Mouse (Mus musculus) c-Kit-positive CD71-positive TER-119-positive erythroid progenitor cells, embryonic 14.5 days (primary cell): ENCODE measurements around the gene Prkaca.
"Not testable (repeated sequence)": the region's sequence is repeated elsewhere in the genome, so short reads cannot be mapped to it uniquely, and the experiment has no call there.

Source experiments
- DNase-seq: peaks from one replicate; pipeline ENCODE4 v3.0.0-alpha.2; 2013; ENCODE audit warnings: low spot score

Gene Prkaca

DNA sequence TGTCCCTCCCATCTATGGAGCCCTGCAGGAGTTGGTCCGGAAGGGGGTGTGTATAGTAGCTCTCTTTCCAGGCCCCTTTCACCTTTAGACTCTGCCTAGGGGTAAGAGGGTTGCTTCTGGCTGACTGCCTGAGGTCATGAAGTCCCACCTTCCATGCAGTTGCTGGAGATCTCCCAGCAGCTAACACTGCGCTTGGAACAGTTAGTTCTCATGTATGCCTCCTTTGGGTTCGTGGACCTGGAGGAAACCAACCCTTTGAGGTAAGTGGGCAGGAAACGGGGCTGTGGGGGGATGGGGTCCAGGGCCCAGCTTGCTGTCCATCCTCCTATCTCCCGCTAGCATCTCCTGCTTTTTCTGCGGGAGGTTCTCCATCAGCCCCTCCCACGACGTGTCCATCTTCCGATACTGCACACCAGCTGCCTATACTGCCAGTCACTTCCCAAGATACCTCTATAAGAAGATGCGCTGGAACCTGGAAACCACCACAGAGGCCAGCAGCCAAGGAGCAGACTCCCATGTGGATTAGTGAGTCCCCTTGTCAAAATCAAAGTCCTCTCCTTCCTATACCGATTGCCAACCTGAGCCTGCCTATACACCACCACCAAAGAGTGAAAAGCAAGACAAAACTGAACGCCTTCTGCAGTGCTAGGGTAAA lies 30.3 kb downstream of the Prkaca start:
- DNase-seq, result no peak

GRCm38 (mm10) chr8:84003612-84004246 lies 30.9 kb downstream of the Prkaca start:
- DNase-seq, result no peak

GRCm38 (mm10) chr8:84004533-84005201 lies 31.9 kb downstream of the Prkaca start:
- DNase-seq, result peak; percentile 89

GRCm38 (mm10) chr8:84005502-84005901 lies 32.7 kb downstream of the Prkaca start:
- DNase-seq, result not testable (repeated sequence)

DNA sequence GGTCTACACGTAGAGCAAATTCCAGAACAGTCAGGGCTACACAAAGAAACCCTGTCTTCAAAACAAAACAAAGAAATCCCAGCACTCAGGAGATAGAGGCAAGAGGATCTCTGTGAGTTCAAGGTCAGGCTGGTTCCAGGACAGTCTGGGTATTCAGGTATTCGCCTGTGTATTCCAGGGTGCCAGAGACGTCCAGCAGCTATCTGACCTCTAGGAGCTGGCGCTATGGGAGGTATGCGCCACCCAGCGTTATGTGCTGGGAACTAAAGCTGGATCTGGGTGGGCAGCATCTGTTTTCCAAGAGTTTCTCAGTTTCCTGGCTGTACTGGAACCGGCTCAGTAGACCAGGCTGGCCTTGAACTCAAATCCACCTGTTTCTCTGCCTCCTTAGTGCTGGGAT lies 35.6 kb downstream of the Prkaca start:
- no peak for DNase-seq

- DNase-seq, result peak; percentile 69
Measured at GRCm38 (mm10) chr8:84009876-84010275, 37.1 kb downstream of the Prkaca start.

DNA sequence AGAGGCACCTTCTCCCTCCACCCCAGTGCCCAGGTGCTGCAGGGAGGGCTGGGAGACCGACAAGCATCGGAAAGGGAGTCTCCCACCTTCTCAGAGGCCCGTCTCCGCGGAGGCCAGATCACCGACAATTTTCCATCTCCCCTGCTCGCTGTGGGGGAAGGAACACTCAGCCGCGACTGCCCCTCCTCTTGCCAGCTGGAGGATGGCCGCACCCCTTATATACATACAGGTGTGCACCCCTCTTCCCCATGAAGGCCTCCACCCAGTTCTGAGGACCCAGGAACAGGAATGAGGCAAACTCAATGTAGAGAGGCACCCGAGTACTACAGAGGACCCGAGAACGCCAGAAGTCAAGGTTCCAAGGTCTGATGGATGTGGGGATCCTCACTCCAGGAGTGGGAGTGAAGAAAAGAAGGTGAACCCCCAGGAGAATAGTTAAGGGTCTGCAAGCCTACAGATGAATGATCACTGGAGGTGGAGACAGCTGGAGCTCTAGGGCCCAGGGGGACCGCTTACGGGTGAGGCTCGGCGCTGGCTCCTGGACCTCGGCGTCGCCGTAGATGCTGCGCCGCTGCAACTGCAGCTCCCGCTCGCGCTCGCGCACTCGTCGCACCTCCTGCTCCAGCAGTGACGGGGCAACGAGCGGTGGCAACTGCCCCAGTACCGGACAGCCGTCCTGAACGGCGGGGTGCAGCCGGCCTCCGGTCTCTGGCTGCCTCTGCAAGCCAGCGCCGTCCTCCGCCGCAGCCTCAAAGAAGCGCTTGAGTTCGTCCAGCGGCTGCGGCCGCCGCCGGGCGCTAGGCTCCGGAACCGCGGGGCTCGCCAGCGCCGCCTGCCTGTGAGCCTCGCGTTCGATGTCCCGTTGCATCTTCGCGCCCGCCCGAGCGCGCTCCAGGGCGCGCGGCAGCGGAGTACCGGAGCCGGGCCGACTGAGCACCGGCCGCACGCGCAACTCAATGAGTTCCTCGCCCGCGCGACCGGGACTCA lies 38.1 kb downstream of the Prkaca start:
- no peak for DNase-seq

- no peak for DNase-seq
Measured at GRCm38 (mm10) chr8:84011705-84012498, 39.1 kb downstream of the Prkaca start, which contains the start of gene 2210011C24Rik. 2210011C24Rik (minus strand) TSS chr8:84012171.

GRCm38 (mm10) chr8:84012499-84013165 lies 39.8 kb downstream of the Prkaca start:
- DNase-seq, result no peak

DNA sequence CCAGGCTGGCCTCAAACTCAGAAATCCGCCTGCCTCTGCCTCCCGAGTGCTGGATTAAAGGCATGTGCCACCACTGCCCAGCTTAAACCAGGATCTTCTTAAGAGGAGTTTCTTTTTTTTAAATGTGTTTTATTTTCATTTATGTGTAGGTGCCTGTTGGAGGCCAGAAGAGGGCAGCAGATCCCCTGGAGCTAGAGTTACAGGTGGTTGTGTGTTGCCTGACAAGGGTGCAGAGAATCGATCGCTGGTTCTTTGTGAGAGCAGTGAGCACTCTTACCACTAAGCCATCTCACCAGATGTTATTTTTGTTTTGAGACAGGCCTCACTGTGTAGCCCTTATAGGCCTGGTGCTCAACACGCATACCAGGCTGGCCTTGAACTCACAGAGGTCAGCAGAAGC lies 43.0 kb downstream of the Prkaca start:
- DNase-seq, result no peak

GRCm38 (mm10) chr8:84019738-84020137 lies 46.9 kb downstream of the Prkaca start:
- DNase-seq, result no peak

DNA sequence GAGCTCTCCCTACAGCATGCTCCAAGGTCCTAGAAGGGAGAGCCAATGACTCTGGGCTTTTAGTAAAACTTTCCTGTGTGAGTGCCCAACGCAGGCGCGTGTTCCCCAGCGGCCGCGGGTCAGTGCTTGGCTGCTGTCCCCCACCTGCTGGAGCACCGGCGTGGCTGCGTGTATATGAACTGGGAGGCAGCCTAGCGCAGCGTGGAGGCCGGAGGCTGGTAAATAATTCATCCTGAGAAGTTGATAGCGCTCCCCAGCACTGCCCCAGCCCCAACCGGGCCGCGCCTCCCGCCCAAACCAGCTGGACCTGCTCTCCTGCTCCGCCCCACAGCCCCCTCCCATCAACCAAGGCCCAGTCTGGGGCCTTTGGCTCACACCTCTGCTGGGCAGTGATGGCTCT lies 48.3 kb downstream of the Prkaca start, which contains the start of gene Palm3:
TSS of gene Palm3 (plus strand) at position 376 of the 400 bp plus-strand sequence.
- DNase-seq, result no peak

DNA sequence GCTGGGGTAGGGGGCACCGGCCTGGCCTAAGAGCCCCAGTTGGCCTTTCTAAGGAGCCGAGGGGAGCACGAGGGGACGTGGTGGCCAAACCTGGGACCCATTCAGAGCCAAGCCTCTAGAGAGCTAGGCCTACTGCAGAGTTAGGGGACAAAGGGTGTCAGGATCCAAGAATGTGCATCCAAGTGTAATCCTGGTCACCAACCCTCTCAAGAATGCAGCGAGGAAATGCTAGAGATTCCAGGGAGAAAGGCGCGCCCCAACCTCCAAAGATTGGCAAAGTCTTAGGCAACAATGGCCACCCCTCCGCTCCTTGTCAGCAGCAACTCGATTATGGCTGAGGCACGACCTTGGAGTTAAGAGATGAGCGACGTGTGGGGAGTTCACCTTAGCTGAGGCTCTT lies 48.8 kb downstream of the Prkaca start:
- DNase-seq, result no peak

- no peak for DNase-seq
Measured at GRCm38 (mm10) chr8:84023085-84023484, 50.3 kb downstream of the Prkaca start.

- DNase-seq, result no peak
Measured at GRCm38 (mm10) chr8:84023631-84024030, 50.8 kb downstream of the Prkaca start.

DNA sequence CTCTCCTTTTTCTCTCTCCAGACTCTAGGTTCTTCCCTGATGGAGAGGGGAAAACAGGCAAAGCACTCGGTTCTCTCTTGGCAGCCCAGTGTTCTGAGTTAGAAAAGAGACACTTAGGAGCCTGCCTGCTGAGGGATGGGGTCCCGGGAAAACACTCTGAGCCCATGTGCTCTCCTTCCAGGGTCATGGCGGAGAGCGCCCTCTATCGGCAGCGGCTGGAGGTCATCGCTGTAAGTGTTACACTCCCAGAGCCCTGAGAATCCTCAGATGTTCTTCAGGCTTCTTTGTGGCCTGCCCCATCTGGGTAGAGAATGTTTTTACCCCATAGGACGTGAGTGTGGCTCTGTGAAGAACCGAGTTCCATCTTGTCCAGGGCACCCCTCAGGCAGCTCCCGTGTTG lies 51.4 kb downstream of the Prkaca start:
- DNase-seq, result no peak

DNA sequence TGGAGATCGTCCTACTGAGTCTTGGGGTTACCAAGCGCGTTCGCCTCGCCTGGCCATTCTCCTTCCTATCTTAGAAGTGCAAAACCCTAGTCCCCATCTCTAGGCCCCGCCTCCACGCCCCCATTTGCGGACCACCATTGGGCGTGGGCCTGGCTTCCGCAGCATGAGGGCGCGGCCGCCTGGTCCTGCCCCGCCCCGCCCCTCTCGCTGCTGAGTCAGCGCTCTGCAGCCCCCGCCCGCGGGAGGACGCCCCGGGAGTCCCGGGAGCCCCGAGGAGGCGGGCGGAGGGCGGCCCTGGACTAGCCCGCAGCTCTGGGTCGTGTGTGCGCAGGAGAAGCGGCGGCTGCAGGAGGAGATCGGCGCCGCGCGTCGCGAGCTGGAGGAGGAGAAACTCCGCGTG lies 53.1 kb downstream of the Prkaca start:
- no peak for DNase-seq

GRCm38 (mm10) chr8:84027449-84027848 lies 54.7 kb downstream of the Prkaca start:
- no peak for DNase-seq

DNA sequence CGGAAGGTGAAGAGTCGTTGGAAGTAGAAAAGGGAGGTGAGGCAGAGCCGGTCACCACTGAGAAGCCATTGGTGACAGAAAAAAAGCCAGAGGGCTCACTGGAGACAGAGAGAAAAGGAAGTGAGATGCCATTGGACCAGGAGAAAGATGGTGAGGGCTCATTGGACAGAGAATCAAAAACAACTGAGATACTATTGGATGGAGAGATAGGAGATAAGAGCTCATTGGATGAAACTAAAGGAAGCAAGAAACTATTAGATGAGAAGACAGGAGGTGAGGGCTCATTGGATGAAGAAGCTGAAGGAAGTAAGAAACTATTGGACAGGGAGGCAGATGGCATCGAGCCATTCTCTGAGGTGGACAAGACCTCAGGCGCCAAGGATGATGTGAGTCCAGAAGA lies 56.5 kb downstream of the Prkaca start:
- DNase-seq, result no peak

GRCm38 (mm10) chr8:84032777-84033176 lies 60.0 kb downstream of the Prkaca start:
- no peak for DNase-seq

GRCm38 (mm10) chr8:84038015-84038414 lies 65.2 kb downstream of the Prkaca start:
- no peak for DNase-seq
